Mouse (Mus musculus) naive thymus-derived CD4-positive, alpha-beta T cell, adult 5 months (primary cell): ENCODE results near the gene Myh6. TPM values are rescaled to one million over a fixed set of nuclear protein-coding genes. Genes with fewer than 3 reads are reported as not detected.

Experiments used
- polyA plus RNA-seq: library from polyadenylated mRNA; unstranded; fragments of 100-300 nt; shearing (Covaris generic); gene quantifications from one replicate; pipeline ENCODE4 v1.2.1, GENCODE M21; 2017

Myh6 gene
- not detected for polyA plus RNA-seq

GRCm38 (mm10) chr14:54966320-54966977 lies at the start of gene Myh6:
TSS of gene Myh6 (minus strand) at chr14:54966927.

GRCm38 (mm10) chr14:55014991-55015766 lies 48.5 kb upstream of the Myh6 start, which contains the start of gene Ngdn:
TSS of gene Ngdn (plus strand) at chr14:55015454.

GRCm38 (mm10) chr14:54994136-54994868 lies 27.6 kb upstream of the Myh6 start, which contains the start of gene Myh7:
TSS of gene Myh7 (minus strand) at chr14:54994626.

GRCm38 (mm10) chr14:54976633-54977032 lies 9.9 kb upstream of the Myh6 start, which contains the start of gene Gm17428:
TSS of gene Gm17428 (plus strand) at chr14:54976933.

GRCm38 (mm10) chr14:54935904-54936830 lies 30.6 kb downstream of the Myh6 start, which contains the start of gene Cmtm5:
TSS of gene Cmtm5 (plus strand) at chr14:54936261.

GRCm38 (mm10) chr14:54932645-54933150 lies 34.0 kb downstream of the Myh6 start, which contains the start of gene Il25:
TSS of gene Il25 (plus strand) at chr14:54932695.

GRCm38 (mm10) chr14:54925349-54926342 lies 41.1 kb downstream of the Myh6 start, which contains the start of gene Efs:
TSS of gene Efs (minus strand) at chr14:54926126.

GRCm38 (mm10) chr14:54912886-54913285 lies 53.8 kb downstream of the Myh6 start, which contains the start of gene Slc22a17:
TSS of gene Slc22a17 (minus strand) at chr14:54913132.

GRCm38 (mm10) chr14:54892200-54892599 lies 74.5 kb downstream of the Myh6 start, which contains the start of gene Pabpn1:
TSS of gene Pabpn1 (plus strand) at chr14:54892500.

Other genes with a start within 250 kb of the Myh6 start
- not detected for gene Slc7a8, start 185.0 kb downstream of the Myh6 start, polyA plus RNA-seq
- gene Rnf212b, start 152.8 kb downstream of the Myh6 start, polyA plus RNA-seq: not detected
- gene Homez, start 96.0 kb downstream of the Myh6 start, polyA plus RNA-seq: 3.7 TPM
- gene Ppp1r3e, start 89.4 kb downstream of the Myh6 start, polyA plus RNA-seq: 2.7 TPM
- gene Bcl2l2, start 83.5 kb downstream of the Myh6 start, polyA plus RNA-seq: 0.25 TPM
- not detected for gene Gm20521, start 83.5 kb downstream of the Myh6 start, polyA plus RNA-seq
- gene Pabpn1, start 74.4 kb downstream of the Myh6 start, polyA plus RNA-seq: 229 TPM
- 2.7 TPM for gene Slc22a17, start 53.8 kb downstream of the Myh6 start, polyA plus RNA-seq
- not detected for gene Efs, start 40.8 kb downstream of the Myh6 start, polyA plus RNA-seq
- gene Il25, start 34.2 kb downstream of the Myh6 start, polyA plus RNA-seq: not detected
- gene Cmtm5, start 30.7 kb downstream of the Myh6 start, polyA plus RNA-seq: not detected
- not detected for gene Gm17428, start 10.0 kb upstream of the Myh6 start, polyA plus RNA-seq
- gene Myh7, start 27.7 kb upstream of the Myh6 start, polyA plus RNA-seq: not detected
- gene Ngdn, start 48.5 kb upstream of the Myh6 start, polyA plus RNA-seq: 144 TPM
- 4.0 TPM for gene Zfhx2, start 125.4 kb upstream of the Myh6 start, polyA plus RNA-seq
- 3.3 TPM for gene Thtpa, start 127.9 kb upstream of the Myh6 start, polyA plus RNA-seq
- 137 TPM for gene Ap1g2, start 139.7 kb upstream of the Myh6 start, polyA plus RNA-seq
- not detected for gene Jph4, start 150.0 kb upstream of the Myh6 start, polyA plus RNA-seq